Mouse (Mus musculus) kidney, adult 2 months (tissue): ENCODE results near the gene Ano1. TPM values are rescaled to one million over a fixed set of nuclear protein-coding genes. Genes with fewer than 3 reads are reported as not detected.

Experiments used
- DNase-seq: peaks from one replicate; pipeline ENCODE4 v3.0.0; 2021
- H3K27ac ChIP-seq: fragments of 200-500 bp; 2 replicates; pipeline ENCODE4 v1.5.1; 2012; ENCODE audit warnings: low read depth, low read length, control low read depth, inconsistent platforms; ENCODE audit not compliant: insufficient read depth
- H3K27me3 ChIP-seq: fragments of 200-500 bp; replicated peaks from 2 replicates; pipeline ENCODE4 v1.6.1; 2012; ENCODE audit warnings: mild to moderate bottlenecking, moderate library complexity, low read length, inconsistent platforms; ENCODE audit not compliant: control insufficient read depth, insufficient read depth
- H3K36me3 ChIP-seq: fragments of 200-500 bp; 2 replicates; pipeline ENCODE4 v1.6.1; 2012; ENCODE audit warnings: mild to moderate bottlenecking, moderate library complexity, low read length, inconsistent platforms; ENCODE audit not compliant: control insufficient read depth, insufficient read depth
- H3K4me1 ChIP-seq: fragments of 200-500 bp; 2 replicates; pipeline ENCODE4 v1.6.1; 2011; ENCODE audit warnings: low read length; ENCODE audit not compliant: control insufficient read depth, insufficient read depth
- H3K4me3 ChIP-seq: fragments of 200-500 bp; 2 replicates; pipeline ENCODE4 v1.5.1; 2011; ENCODE audit warnings: mild to moderate bottlenecking, low read depth, low read length, control low read depth; ENCODE audit not compliant: insufficient read depth
- CTCF ChIP-seq: fragments of 200-500 bp; conservative IDR thresholded peaks from 2 replicates; pipeline ENCODE4 v1.5.1; 2011; ENCODE audit warnings: low read depth, mild to moderate bottlenecking, control low read depth, low read length, moderate library complexity, mixed read lengths; ENCODE audit not compliant: insufficient read depth, insufficient read length
- POLR2A ChIP-seq: fragments of 200-500 bp; IDR thresholded peaks from one replicate; pipeline ENCODE4 v1.6.1; 2011; ENCODE audit warnings: low read depth, low read length, control low read depth
- WGBS: fragments of 180-500 bp; shearing (Covaris S2); methylation state at CpG from one replicate; pipeline ENCODE4 v1.1.7; 2018; 5-methylcytosine and 5-hydroxymethylcytosine counted together
- polyA plus RNA-seq: library from polyadenylated mRNA; depleted of rRNA; stranded (reverse); fragments of >200 nt; gene quantifications from 2 replicates; pipeline ENCODE4 v1.2.3, GENCODE M21; 2012; rRNA removed

Gene Ano1
- polyA plus RNA-seq, 1 experiment = 10.0 TPM

GRCm38 (mm10) chr7:144539146-144539545 is 212.6 kb downstream of the Ano1 start:
- 70% methylated on average over 2 of the region's 2 CpGs for WGBS

More at GRCm38 (mm10) chr7:144539146-144539545, 212.6 kb downstream of the Ano1 start:
- TF ChIP-seq POLR2A (no peak), CTCF (no peak)
- H3K27me3 ChIP-seq = no peaks in the 10 kb centered on the region
- no peaks in the 10 kb centered on the region for H3K36me3 ChIP-seq
- no peak overlapping the region for H3K4me3 ChIP-seq
- no peak for DNase-seq
- no peaks in the 10 kb centered on the region; the same call in 1 of the 2 replicates for H3K4me1 ChIP-seq
- no peak overlapping the region for H3K27ac ChIP-seq

Other genes with a start within 250 kb of the Ano1 start
- 43.8 and 44.9 TPM in 2 replicates for gene Ppfia1, start 198.2 kb downstream of the Ano1 start, polyA plus RNA-seq
- gene Fadd, start 169.5 kb downstream of the Ano1 start, polyA plus RNA-seq = 15.2 and 16.0 TPM in 2 replicates
- not detected in 2 replicates for gene Fgf3, start 86.1 kb upstream of the Ano1 start, polyA plus RNA-seq
- not detected in 2 replicates for gene Fgf4, start 95.4 kb upstream of the Ano1 start, polyA plus RNA-seq
- gene Fgf15, start 144.6 kb upstream of the Ano1 start, polyA plus RNA-seq = not detected in 2 replicates
- 19.0 and 19.8 TPM in 2 replicates for gene LTO1, start 163.1 kb upstream of the Ano1 start, polyA plus RNA-seq
- gene Ccnd1, start 188.0 kb upstream of the Ano1 start, polyA plus RNA-seq = 137 and 139 TPM in 2 replicates